Mouse (Mus musculus) hindbrain, embryonic 12.5 days (tissue): ENCODE results near the gene Rassf5. TPM values are rescaled to one million over a fixed set of nuclear protein-coding genes. Genes with fewer than 3 reads are reported as not detected.
"Not testable (repeated sequence)": the region's sequence is repeated elsewhere in the genome, so short reads cannot be mapped to it uniquely, and the experiment has no call there.

Experiments used
- ATAC-seq: fragments of 200-750 bp; cut with Nextera tagmentation; 2 replicates; pipeline ENCODE4 v1.8.0; 2017; ENCODE audit warnings: moderate TSS enrichment; ENCODE audit not compliant: low FRiP score
- H3K27ac ChIP-seq: fragments of 300-500 bp; sonication (generic); 2 replicates; pipeline ENCODE4 v1.5.1; 2016; ENCODE audit warnings: mild to moderate bottlenecking
- H3K27me3 ChIP-seq: fragments of 300-500 bp; sonication (generic); 2 replicates; pipeline ENCODE4 v1.6.1; 2016; ENCODE audit warnings: mild to moderate bottlenecking
- H3K36me3 ChIP-seq: fragments of 300-500 bp; sonication (generic); 2 replicates; pipeline ENCODE4 v1.6.1; 2016; ENCODE audit warnings: mild to moderate bottlenecking
- H3K4me1 ChIP-seq: fragments of 300-500 bp; sonication (generic); 2 replicates; pipeline ENCODE4 v1.6.1; 2016
- H3K4me2 ChIP-seq: fragments of 300-500 bp; sonication (generic); replicated peaks from 2 replicates; pipeline ENCODE4 v1.6.1; 2016; ENCODE audit warnings: mild to moderate bottlenecking
- H3K4me3 ChIP-seq: fragments of 300-500 bp; sonication (generic); 2 replicates; pipeline ENCODE4 v1.5.1; 2016; ENCODE audit warnings: mild to moderate bottlenecking
- H3K9ac ChIP-seq: fragments of 300-500 bp; sonication (generic); 2 replicates; pipeline ENCODE4 v1.6.1; 2016; ENCODE audit warnings: mild to moderate bottlenecking, moderate library complexity
- H3K9me3 ChIP-seq: fragments of 300-500 bp; sonication (generic); replicated peaks from 2 replicates; pipeline ENCODE4 v1.6.1; 2016; ENCODE audit warnings: mild to moderate bottlenecking
- WGBS: fragments of 180-500 bp; shearing (Covaris S2); methylation state at CpG from one replicate; pipeline ENCODE4 v1.1.7; 2016; 5-methylcytosine and 5-hydroxymethylcytosine counted together
- polyA plus RNA-seq: library from polyadenylated mRNA; unstranded; fragments of >200 nt; fragmentation: Nextera tagmentation; extraction: Ambion mirVana; gene quantifications from 2 replicates; pipeline ENCODE4 v1.2.1, GENCODE M21; 2016

Rassf5 gene
- polyA plus RNA-seq, 1 experiment from 2014 or later, result 1.8 TPM

GRCm38 (mm10) chr1:131159573-131160327 lies 85.3 kb downstream of the Rassf5 start:
- ATAC-seq, result not testable (repeated sequence)
- peaks cover 58% of the 10 kb centered on the region for H3K36me3 ChIP-seq
- 93% methylated on average over 3 of the region's 3 CpGs for WGBS

GRCm38 (mm10) chr1:131155456-131155855 lies 89.6 kb downstream of the Rassf5 start:
- ATAC-seq, result no peak
- 52% methylated on average over 2 of the region's 2 CpGs for WGBS
- H3K27ac ChIP-seq, result no peak overlapping the region
- H3K36me3 ChIP-seq, result peaks cover 21% of the 10 kb centered on the region
- no peaks in the 10 kb centered on the region for H3K9me3 ChIP-seq
- H3K27me3 ChIP-seq, result no peaks in the 10 kb centered on the region
- H3K4me3 ChIP-seq, result no peak overlapping the region
- H3K4me1 ChIP-seq, result peaks cover 9% of the 10 kb centered on the region
- H3K9ac ChIP-seq, result no peak overlapping the region
- H3K4me2 ChIP-seq, result no peak overlapping the region

More at GRCm38 (mm10) chr1:131159573-131160327, 85.3 kb downstream of the Rassf5 start:
- H3K27ac ChIP-seq, H3K4me3 ChIP-seq, H3K9me3 ChIP-seq, H3K4me1 ChIP-seq, H3K4me2 ChIP-seq, H3K27me3 ChIP-seq, H3K9ac ChIP-seq: not testable (repeated sequence)

- peaks cover 9% of the 10 kb centered on the region for H3K4me1 ChIP-seq
- no peaks in the 10 kb centered on the region for H3K27me3 ChIP-seq
- WGBS, result 1% methylated on average over 27 of the region's 27 CpGs
- peak within 1 kb of the TSS; percentile 40; the same call in 1 of the 2 replicates for H3K27ac ChIP-seq
- peak; percentile 98 for ATAC-seq
- peak within 1 kb of the TSS; percentile 74 for H3K4me3 ChIP-seq
- H3K9ac ChIP-seq, result peak within 1 kb of the TSS; percentile 80
- H3K9me3 ChIP-seq, result no peaks in the 10 kb centered on the region
- peak within 1 kb of the TSS; percentile 93 for H3K4me2 ChIP-seq
- H3K36me3 ChIP-seq, result peaks cover 3% of the 10 kb centered on the region; the same call in 1 of the 2 replicates
Observed at GRCm38 (mm10) chr1:131153018-131153629, 91.9 kb downstream of the Rassf5 start, which contains the start of gene Eif2d. Gene Eif2d, plus strand, starts transcription at chr1:131153181.

DNA sequence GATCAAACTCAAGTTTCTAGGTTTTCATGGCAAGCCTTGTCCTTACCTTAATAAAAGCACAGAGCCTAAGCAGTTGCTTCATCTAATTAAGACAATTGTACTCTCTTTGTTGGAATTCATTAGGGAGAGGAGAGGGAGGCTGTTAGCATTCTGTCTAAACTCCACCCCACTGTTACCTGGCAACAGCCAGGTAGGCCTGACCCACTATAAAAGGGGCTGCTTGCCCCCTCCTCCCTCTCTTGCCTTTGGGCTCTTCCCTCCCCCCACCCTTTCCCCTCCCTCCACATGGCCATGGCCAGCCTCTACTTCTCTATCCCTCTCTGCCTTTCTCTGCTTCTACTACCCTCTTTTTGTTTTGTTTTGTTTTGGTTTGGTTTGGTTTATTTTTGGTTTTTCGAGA lies 95.6 kb downstream of the Rassf5 start:
- no peak for ATAC-seq
- WGBS, result 82% methylated on average over 1 of the region's 1 CpGs
- Histone ChIP-seq H3K9ac (no peak overlapping the region), H3K9me3 (no peaks in the 10 kb centered on the region), H3K27ac (no peak overlapping the region), H3K36me3 (no peaks in the 10 kb centered on the region), H3K4me2 (no peak overlapping the region), H3K4me1 (peaks cover 9% of the 10 kb centered on the region), H3K27me3 (no peaks in the 10 kb centered on the region), H3K4me3 (no peak overlapping the region)

- WGBS, result 85% methylated on average over 3 of the region's 3 CpGs
- no peak for ATAC-seq
- no peak overlapping the region for H3K4me2 ChIP-seq
- H3K9me3 ChIP-seq, result no peaks in the 10 kb centered on the region
- H3K27ac ChIP-seq, result no peak overlapping the region
- H3K27me3 ChIP-seq, result no peaks in the 10 kb centered on the region
- H3K4me3 ChIP-seq, result no peak overlapping the region
- no peaks in the 10 kb centered on the region for H3K36me3 ChIP-seq
- no peak overlapping the region for H3K9ac ChIP-seq
- H3K4me1 ChIP-seq, result no peaks in the 10 kb centered on the region
Observed at GRCm38 (mm10) chr1:131146181-131146614, 98.9 kb downstream of the Rassf5 start.

DNA sequence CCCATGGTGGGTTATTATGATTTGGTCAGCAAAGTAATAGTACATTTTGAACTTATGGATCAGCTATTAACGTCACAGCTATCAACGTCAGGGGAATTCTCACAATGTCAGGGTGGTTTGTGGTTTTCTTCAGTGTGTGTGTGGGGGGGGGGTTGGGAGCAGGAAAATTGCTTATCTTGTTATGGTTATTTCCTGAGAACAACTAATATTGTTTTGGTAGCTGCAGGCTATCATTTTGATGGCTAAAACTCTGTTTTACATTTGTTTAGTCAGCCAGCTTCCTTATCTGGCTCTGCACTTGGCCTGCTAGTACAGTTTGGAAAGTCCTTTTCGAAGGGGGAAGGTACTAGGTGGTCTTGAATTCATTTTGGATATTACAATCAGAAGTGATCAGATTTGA lies 99.8 kb downstream of the Rassf5 start:
- not testable (repeated sequence) for H3K36me3 ChIP-seq, H3K4me3 ChIP-seq, H3K4me2 ChIP-seq, ATAC-seq, H3K4me1 ChIP-seq, H3K9me3 ChIP-seq, H3K27me3 ChIP-seq, H3K27ac ChIP-seq, H3K9ac ChIP-seq
- 88% methylated on average over 3 of the region's 3 CpGs for WGBS

- Histone ChIP-seq H3K27me3 (no peaks in the 10 kb centered on the region), H3K4me2 (no peak overlapping the region), H3K4me1 (0 out of 2 replicates have a peak, but pooled peaks cover 7% of the 10 kb centered on the region), H3K9ac (no peak overlapping the region), H3K36me3 (no peaks in the 10 kb centered on the region), H3K9me3 (no peaks in the 10 kb centered on the region), H3K4me3 (no peak overlapping the region), H3K27ac (no peak overlapping the region)
- no peak for ATAC-seq
- 78% methylated on average over 1 of the region's 1 CpGs for WGBS
Observed at GRCm38 (mm10) chr1:131142472-131142871, 102.6 kb downstream of the Rassf5 start.

DNA sequence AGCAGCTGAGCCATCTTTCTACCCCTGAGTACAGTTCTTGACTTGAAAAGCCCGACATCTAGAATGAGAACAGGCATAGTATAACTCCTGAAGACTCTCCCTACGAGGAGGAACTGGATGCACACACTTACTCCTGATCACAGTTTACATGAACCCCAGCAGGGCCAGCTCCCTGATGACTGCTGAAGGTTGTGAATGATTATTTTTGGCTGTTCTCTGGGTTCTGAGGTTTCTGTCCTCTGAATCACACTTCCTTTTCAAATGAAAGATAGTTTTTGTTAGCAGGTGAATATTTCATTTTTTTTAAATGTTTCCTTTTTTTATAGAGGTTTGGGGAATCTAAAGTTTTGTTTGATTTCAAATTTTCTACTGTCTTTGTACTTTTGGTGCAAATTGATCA lies 103.6 kb downstream of the Rassf5 start:
- H3K27ac ChIP-seq, result no peak overlapping the region
- no peak overlapping the region for H3K4me3 ChIP-seq
- no peak for ATAC-seq
- no peaks in the 10 kb centered on the region for H3K9me3 ChIP-seq
- no peak overlapping the region for H3K9ac ChIP-seq
- H3K4me2 ChIP-seq, result no peak overlapping the region
- no peaks in the 10 kb centered on the region for H3K36me3 ChIP-seq
- 66% methylated on average over 2 of the region's 2 CpGs for WGBS
- peaks cover 14% of the 10 kb centered on the region; the same call in 1 of the 2 replicates for H3K4me1 ChIP-seq
- H3K27me3 ChIP-seq, result no peaks in the 10 kb centered on the region

GRCm38 (mm10) chr1:131139102-131140095 lies 105.7 kb downstream of the Rassf5 start:
- no peak for ATAC-seq
- Histone ChIP-seq H3K27ac (0 out of 2 replicates have a peak overlapping the region, but pooled peaks have one; percentile 93), H3K36me3 (no peaks in the 10 kb centered on the region), H3K9me3 (no peaks in the 10 kb centered on the region), H3K4me1 (peaks cover 28% of the 10 kb centered on the region), H3K4me3 (peak overlapping the region; percentile 88; the same call in 1 of the 2 replicates), H3K27me3 (no peaks in the 10 kb centered on the region), H3K4me2 (peak overlapping the region; percentile 61), H3K9ac (no peak overlapping the region)
- 78% methylated on average over 11 of the region's 11 CpGs for WGBS

DNA sequence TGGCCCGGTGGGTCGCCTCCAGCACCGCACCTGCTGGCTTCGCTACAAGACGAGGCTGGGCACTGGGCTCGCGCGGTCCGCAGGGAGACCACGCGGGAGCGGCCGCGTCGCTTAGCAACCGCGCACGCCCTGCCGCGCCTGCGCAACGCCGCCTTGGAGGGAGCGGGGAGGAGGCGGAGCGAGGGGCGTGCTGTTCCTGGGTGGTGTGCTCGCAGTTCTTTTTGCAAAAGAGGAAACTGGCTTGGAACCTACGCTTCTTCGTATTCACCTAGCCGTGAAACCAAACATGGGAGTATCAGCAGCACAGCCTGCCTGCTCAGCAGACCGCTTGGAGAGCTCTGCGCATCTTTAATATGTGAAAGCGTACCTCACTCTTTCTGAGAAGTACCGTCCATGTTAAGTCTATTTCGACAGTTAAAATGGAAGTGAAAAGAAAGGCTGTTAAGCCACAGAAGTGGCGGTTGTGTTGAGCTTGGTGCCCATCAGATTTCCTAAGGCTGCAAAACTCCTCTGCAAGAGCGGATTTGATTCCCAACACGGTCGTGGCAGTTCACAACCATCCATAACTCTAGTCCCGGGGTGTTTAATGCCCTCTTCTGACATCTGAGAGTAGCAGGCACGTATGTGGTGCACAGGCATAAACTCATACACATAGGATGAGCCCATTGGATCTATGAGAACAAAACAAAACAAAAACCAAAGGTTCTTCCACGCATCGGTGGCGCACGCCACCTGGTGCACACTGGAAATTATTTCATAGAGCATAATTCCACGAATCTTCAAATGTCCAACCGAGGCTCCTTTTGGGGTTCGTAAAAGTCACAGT lies 106.7 kb downstream of the Rassf5 start, which contains the start of gene Dyrk3:
TSS of gene Dyrk3 (minus strand) at position 150 of the 826 bp plus-strand sequence.
- 6% methylated on average over 49 of the region's 49 CpGs for WGBS
- H3K4me3 ChIP-seq, result peak within 1 kb of the TSS; percentile 88
- H3K9me3 ChIP-seq, result no peaks in the 10 kb centered on the region
- peak; percentile 97 for ATAC-seq
- no peaks in the 10 kb centered on the region for H3K27me3 ChIP-seq
- no peaks in the 10 kb centered on the region for H3K36me3 ChIP-seq
- peak within 1 kb of the TSS; percentile 61 for H3K4me2 ChIP-seq
- H3K27ac ChIP-seq, result peak within 1 kb of the TSS; percentile 93
- H3K9ac ChIP-seq, result peak within 1 kb of the TSS; percentile 76
- peaks cover 33% of the 10 kb centered on the region for H3K4me1 ChIP-seq

GRCm38 (mm10) chr1:131137717-131138118 lies 107.3 kb downstream of the Rassf5 start:
- Histone ChIP-seq H3K9ac (peak overlapping the region; percentile 76), H3K9me3 (no peaks in the 10 kb centered on the region), H3K4me3 (peak overlapping the region; percentile 88), H3K4me2 (peak overlapping the region; percentile 61), H3K27ac (peak overlapping the region; percentile 93), H3K27me3 (no peaks in the 10 kb centered on the region), H3K4me1 (peaks cover 33% of the 10 kb centered on the region), H3K36me3 (0 out of 2 replicates have a peak, but pooled peaks cover 3% of the 10 kb centered on the region)
- peak; percentile 91 for ATAC-seq
- WGBS, result 0% methylated on average over 36 of the region's 36 CpGs
